Mouse (Mus musculus): ENCODE data around the gene Gsn.

DNA sequence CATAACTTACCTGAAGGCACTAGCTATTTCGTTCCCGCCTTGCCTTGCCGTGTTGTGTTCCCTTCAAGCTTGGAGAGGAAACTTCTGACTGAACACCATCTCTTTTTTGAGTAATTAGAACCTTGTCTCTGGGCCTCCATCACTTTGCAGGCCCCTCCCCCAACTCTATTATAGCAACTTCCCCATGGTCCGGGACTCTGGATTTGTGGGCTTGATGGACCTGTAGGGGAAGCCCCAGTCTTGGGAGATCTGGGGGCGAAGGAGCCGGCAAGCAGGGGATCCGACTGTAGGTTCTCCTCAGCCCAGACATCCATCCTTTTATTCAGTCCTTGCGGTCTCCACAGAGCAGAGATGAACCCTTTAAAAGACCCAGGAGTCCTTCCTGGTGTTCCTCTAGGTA, 752 bp downstream of the Gsn start:
- 0 out of 2 replicates have a peak, but pooled peaks have one; percentile 9 for TF ChIP-seq POLR2A (IDR thresholded peaks at IDR 0.05; ENCODE audit: low read depth, low read length)
- TF ChIP-seq CTCF (IDR thresholded peaks at IDR 0.05; ENCODE audit: borderline replicate concordance, insufficient read depth, low read length): no peak

Measured in embryonic fibroblast, embryonic 13.5 days (primary cell).